Mouse (Mus musculus) heart, postnatal 0 days (tissue): Measurements from ENCODE around the gene Ubr1.

Experiments used
- CTCF ChIP-seq: IDR thresholded peaks from 2 replicates; pipeline ENCODE4 v1.5.1; 2016; ENCODE audit warnings: antibody characterized with exemption, control low read depth, low read depth
- EP300 ChIP-seq: IDR thresholded peaks from 2 replicates; pipeline ENCODE4 v1.6.1; 2016; ENCODE audit warnings: antibody characterized with exemption, low read depth

DNA sequence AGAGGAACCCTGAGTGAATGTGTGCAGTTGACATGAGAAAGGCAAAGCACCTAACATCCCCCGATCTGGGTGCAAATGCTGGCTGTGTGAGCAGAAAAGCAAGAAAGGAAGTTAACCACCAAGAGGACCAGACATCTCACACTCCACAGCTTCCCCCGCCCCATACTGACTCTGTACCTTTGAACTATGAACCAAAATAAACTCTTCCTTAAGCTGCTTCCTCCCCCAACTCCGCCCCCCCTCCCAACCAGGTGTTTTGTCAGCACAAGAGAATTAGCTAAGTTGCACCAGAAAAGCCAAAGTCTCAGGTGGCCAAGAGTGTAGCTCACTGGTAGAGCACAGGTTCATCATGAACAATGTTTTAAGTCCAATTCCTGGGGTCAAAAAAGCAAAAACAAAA lies 117.4 kb downstream of the Ubr1 start:
- TF ChIP-seq CTCF: no peak
- no peak for TF ChIP-seq EP300
